Mouse (Mus musculus) forebrain, postnatal 0 days (tissue): ENCODE results near the gene Snrk. TPM values are rescaled to one million over a fixed set of nuclear protein-coding genes. Genes with fewer than 3 reads are reported as not detected.
A peak's percentile ranks its signal among the peaks of the same experiment; 100 is the strongest.

Source experiments
- ATAC-seq: fragments of 200-750 bp; cut with Nextera tagmentation; 2 replicates; pipeline ENCODE4 v1.8.0; 2017; ENCODE audit warnings: mild to moderate bottlenecking, moderate library complexity
- DNase-seq: peaks from one replicate; pipeline ENCODE4 v3.0.0-alpha.2; 2015
- H3K27ac ChIP-seq: fragments of 300-500 bp; sonication (generic); 2 replicates; pipeline ENCODE4 v1.5.1; 2014; ENCODE audit warnings: low read depth, mild to moderate bottlenecking, antibody characterized with exemption, low read length, moderate library complexity, mixed read lengths
- H3K27me3 ChIP-seq: fragments of 300-500 bp; sonication (generic); 2 replicates; pipeline ENCODE4 v1.6.1; 2014; ENCODE audit warnings: mild to moderate bottlenecking, low read length, mixed read lengths; ENCODE audit not compliant: insufficient read depth
- H3K36me3 ChIP-seq: fragments of 300-500 bp; sonication (generic); 2 replicates; pipeline ENCODE4 v1.6.1; 2014; ENCODE audit warnings: mild to moderate bottlenecking, moderate library complexity; ENCODE audit not compliant: insufficient read depth
- H3K4me1 ChIP-seq: fragments of 300-500 bp; sonication (generic); 2 replicates; pipeline ENCODE4 v1.6.1; 2014; ENCODE audit warnings: antibody characterized with exemption; ENCODE audit not compliant: insufficient read depth
- H3K4me2 ChIP-seq: fragments of 300-500 bp; sonication (generic); 2 replicates; pipeline ENCODE4 v1.6.1; 2014; ENCODE audit warnings: low read depth, mild to moderate bottlenecking, moderate library complexity
- H3K4me3 ChIP-seq: fragments of 300-500 bp; sonication (generic); 2 replicates; pipeline ENCODE4 v1.5.1; 2014; ENCODE audit warnings: low read depth, low read length, mixed read lengths
- H3K9ac ChIP-seq: fragments of 300-500 bp; sonication (generic); 2 replicates; pipeline ENCODE4 v1.6.1; 2014; ENCODE audit warnings: mild to moderate bottlenecking
- H3K9me3 ChIP-seq: fragments of 300-500 bp; sonication (generic); 2 replicates; pipeline ENCODE4 v1.6.1; 2016; ENCODE audit warnings: low read length
- CTCF ChIP-seq: sonication (generic); IDR thresholded peaks from 2 replicates; pipeline ENCODE4 v1.5.1; 2016; ENCODE audit warnings: antibody characterized with exemption, control low read depth, low read depth
- WGBS: fragments of 180-500 bp; shearing (Covaris S2); extraction: QIAGEN DNeasy Blood & Tissue Kit; methylation state at CpG from one replicate; pipeline ENCODE4 v1.1.7; 2014; 5-methylcytosine and 5-hydroxymethylcytosine counted together
- polyA plus RNA-seq: library from polyadenylated mRNA; unstranded; fragments of >200 nt; fragmentation: Nextera tagmentation; extraction: Ambion mirVana; gene quantifications from 2 replicates; pipeline ENCODE4 v1.2.1, GENCODE M21; 2015
- total RNA-seq: library from RNA; depleted of rRNA; stranded (reverse); fragments of >200 nt; gene quantifications from 2 replicates; pipeline ENCODE4 v1.2.3, GENCODE M21; 2014

Gene Snrk
- total and polyA plus RNA-seq, 2 experiments from 2014 or later: 82.3 to 109 TPM

- no peaks in the 10 kb centered on the region for H3K9me3 ChIP-seq
- WGBS: 66% methylated on average over 7 of the region's 7 CpGs
- H3K36me3 ChIP-seq: no peaks in the 10 kb centered on the region
- H3K27me3 ChIP-seq: no peaks in the 10 kb centered on the region
- no peak overlapping the region for H3K27ac ChIP-seq
- DNase-seq (no peak), ATAC-seq (no peak)
- no peak overlapping the region for H3K4me2 ChIP-seq
- no peak for TF ChIP-seq CTCF
- no peak overlapping the region for H3K9ac ChIP-seq
- no peak overlapping the region for H3K4me3 ChIP-seq
- no peaks in the 10 kb centered on the region for H3K4me1 ChIP-seq
Measured at GRCm38 (mm10) chr9:122107701-122108375, 9.2 kb upstream of the Snrk start.

DNA sequence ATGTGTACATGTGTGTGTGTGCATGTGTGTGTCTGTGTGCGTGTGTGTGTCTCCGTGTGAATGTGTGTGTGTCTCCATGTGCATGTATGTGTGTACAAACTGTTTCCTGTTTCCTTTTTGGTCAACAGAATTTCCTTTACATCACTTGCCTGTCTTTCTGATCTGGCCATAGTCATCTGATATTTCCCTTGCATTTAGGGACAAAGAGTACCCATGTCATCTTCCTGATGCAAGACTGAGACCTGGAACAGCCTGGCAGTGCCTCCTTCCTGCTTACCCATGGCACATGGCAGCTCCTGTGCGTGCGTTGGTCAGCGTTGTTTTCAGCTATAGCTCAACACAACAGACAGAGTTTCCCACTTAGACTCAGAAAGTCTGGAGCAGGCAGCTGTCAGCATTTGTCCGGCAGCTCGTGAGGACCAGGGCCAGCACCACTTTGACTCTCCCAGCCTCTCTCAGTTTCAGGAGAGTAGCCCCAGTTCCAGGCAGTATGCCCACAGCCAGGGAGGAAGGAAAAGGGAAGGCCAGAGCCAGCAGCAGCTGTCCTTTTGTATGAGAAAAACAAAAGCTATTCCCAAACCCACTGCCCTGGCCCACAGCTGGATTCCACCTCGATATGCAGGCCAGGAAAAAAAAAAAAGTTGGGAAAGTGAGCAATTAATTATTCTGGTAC is 7.4 kb upstream of the Snrk start:
- Histone ChIP-seq H3K9me3 (no peaks in the 10 kb centered on the region), H3K4me3 (no peak overlapping the region), H3K27me3 (no peaks in the 10 kb centered on the region), H3K4me1 (no peaks in the 10 kb centered on the region), H3K36me3 (no peaks in the 10 kb centered on the region), H3K27ac (0 out of 2 replicates have a peak overlapping the region, but pooled peaks have one; percentile 45), H3K4me2 (no peak overlapping the region), H3K9ac (no peak overlapping the region)
- WGBS: 47% methylated on average over 8 of the region's 8 CpGs
- no peak for TF ChIP-seq CTCF
- DNase-seq: no peak
- ATAC-seq: peak; percentile 67

GRCm38 (mm10) chr9:122110508-122110907 is 6.6 kb upstream of the Snrk start:
- Histone ChIP-seq H3K9me3 (no peaks in the 10 kb centered on the region), H3K36me3 (no peaks in the 10 kb centered on the region), H3K4me1 (no peaks in the 10 kb centered on the region), H3K27me3 (no peaks in the 10 kb centered on the region), H3K4me2 (no peak overlapping the region), H3K27ac (no peak overlapping the region), H3K4me3 (no peak overlapping the region), H3K9ac (no peak overlapping the region)
- ATAC-seq: no peak
- no peak for DNase-seq
- 81% methylated on average over 6 of the region's 6 CpGs for WGBS
- TF ChIP-seq CTCF: no peak

DNA sequence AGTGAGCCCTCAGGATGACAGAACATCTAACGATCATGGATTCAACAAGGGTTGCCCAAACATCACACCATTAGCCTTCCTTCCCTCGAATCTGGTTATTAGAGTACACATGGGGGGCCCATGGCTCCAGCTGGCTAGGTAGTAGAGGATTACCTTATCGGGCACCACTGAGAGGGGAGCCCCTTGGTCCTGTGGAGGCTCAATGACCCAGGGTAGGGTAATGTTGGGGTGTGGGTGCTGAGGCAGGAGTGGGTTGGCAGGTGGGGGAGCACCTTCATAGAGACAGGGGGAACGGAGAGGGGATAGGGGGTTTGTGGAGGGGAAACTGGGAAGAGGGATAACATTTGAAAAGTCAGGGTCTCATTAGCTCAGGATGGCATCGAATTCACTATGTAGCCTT is 6.1 kb upstream of the Snrk start:
- Histone ChIP-seq H3K27me3 (no peaks in the 10 kb centered on the region), H3K27ac (no peak overlapping the region), H3K4me1 (no peaks in the 10 kb centered on the region), H3K4me3 (no peak overlapping the region), H3K9me3 (no peaks in the 10 kb centered on the region), H3K36me3 (no peaks in the 10 kb centered on the region), H3K9ac (no peak overlapping the region), H3K4me2 (no peak overlapping the region)
- no peak for DNase-seq
- no peak for TF ChIP-seq CTCF
- no peak for ATAC-seq
- 80% methylated on average over 5 of the region's 5 CpGs for WGBS

- no peak for TF ChIP-seq CTCF
- DNase-seq (no peak), ATAC-seq (no peak)
- H3K9ac ChIP-seq: no peak overlapping the region
- H3K27ac ChIP-seq: no peak overlapping the region
- H3K4me3 ChIP-seq: no peak overlapping the region
- H3K36me3 ChIP-seq: no peaks in the 10 kb centered on the region
- H3K4me1 ChIP-seq: no peaks in the 10 kb centered on the region
- no peaks in the 10 kb centered on the region for H3K9me3 ChIP-seq
- H3K27me3 ChIP-seq: no peaks in the 10 kb centered on the region
- WGBS: 52% methylated on average over 4 of the region's 4 CpGs
- no peak overlapping the region for H3K4me2 ChIP-seq
Measured at GRCm38 (mm10) chr9:122115552-122115951, 1.5 kb upstream of the Snrk start.

DNA sequence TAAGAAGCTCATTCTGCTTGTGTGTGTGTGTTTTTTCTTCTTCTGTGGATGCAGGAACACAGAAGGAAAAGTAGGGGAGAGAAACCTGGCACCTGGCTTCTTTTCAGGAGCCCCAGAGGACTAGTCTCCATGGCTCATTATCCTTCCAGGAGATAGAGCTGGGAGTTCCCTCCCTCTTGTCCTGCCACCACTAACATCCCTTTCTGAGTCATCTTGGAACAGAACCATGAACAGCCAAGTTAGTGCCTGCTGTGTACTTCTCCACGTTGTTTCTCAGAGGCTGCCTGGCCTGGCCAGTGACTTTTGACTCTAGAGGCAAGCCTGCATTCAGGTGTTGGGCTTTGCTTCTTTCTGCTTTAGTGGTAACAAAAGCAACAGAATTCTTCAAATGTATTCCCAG is 707 bp upstream of the Snrk start:
- no peaks in the 10 kb centered on the region for H3K36me3 ChIP-seq
- H3K27me3 ChIP-seq: no peaks in the 10 kb centered on the region
- TF ChIP-seq CTCF: no peak
- no peak for ATAC-seq
- no peak overlapping the region for H3K4me3 ChIP-seq
- no peak overlapping the region for H3K4me2 ChIP-seq
- no peaks in the 10 kb centered on the region for H3K4me1 ChIP-seq
- H3K9ac ChIP-seq: no peak overlapping the region
- no peak for DNase-seq
- H3K27ac ChIP-seq: no peak overlapping the region
- 41% methylated on average over 1 of the region's 1 CpGs for WGBS
- no peaks in the 10 kb centered on the region for H3K9me3 ChIP-seq

DNA sequence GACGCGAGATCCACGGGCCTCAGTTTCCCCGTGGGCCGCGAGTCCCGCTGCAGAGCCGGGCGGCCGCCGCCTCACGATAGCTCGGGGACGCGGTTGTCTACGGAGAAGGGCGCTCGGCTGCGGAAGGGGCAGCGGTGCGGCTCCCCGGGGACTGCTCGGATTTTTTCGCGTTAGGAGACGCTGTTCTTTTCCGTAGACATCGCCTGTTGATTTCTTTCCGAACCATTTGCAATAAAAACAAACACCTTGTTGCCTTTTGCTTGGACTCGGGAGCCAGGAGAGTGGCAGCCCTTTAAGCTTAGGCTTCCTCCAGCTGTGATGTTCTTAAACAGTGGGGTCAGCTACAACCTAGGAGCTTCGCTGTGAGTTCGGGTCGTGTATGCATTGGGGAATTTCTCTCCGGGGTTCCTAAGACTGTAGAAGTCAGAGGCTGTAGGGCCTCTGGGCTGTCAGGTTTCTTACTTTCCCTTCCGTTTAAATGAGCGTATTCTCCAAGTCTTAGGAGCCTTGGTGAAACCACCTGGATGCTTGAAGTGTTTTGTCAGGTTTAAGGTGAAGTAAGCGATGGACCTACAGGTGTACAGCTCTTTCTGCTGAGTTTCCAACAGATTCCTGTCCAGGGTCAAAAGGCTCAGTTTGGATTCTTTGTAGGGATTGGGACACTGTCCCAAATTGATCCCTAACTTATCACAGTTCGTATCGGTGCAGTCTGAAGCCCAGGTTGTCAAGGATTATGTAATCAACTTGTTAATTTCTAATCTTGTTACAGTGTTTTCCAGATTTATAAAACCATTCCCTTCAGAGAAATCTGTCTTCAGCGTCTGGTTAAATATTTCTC is 845 bp downstream of the Snrk start:
- Histone ChIP-seq H3K9me3 (no peaks in the 10 kb centered on the region), H3K27ac (peak overlapping the region; percentile 88), H3K4me3 (peak overlapping the region; percentile 88), H3K27me3 (no peaks in the 10 kb centered on the region), H3K36me3 (no peaks in the 10 kb centered on the region), H3K9ac (peak overlapping the region; percentile 84), H3K4me2 (peak overlapping the region; percentile 81), H3K4me1 (no peaks in the 10 kb centered on the region)
- ATAC-seq (no peak), DNase-seq (peak; percentile 43)
- 4% methylated on average over 39 of the region's 40 CpGs for WGBS
- TF ChIP-seq CTCF: no peak
